Mouse (Mus musculus): ENCODE measurements at regions not wholly inside any gene's neighbourhood (a gene's known extent, or its start where the extent isn't known, plus 50 kb on each side); places are given as distances from the start of the nearest gene placed in this dataset.
A peak's percentile ranks its signal among the peaks of the same experiment; 100 is the strongest.

DNA sequence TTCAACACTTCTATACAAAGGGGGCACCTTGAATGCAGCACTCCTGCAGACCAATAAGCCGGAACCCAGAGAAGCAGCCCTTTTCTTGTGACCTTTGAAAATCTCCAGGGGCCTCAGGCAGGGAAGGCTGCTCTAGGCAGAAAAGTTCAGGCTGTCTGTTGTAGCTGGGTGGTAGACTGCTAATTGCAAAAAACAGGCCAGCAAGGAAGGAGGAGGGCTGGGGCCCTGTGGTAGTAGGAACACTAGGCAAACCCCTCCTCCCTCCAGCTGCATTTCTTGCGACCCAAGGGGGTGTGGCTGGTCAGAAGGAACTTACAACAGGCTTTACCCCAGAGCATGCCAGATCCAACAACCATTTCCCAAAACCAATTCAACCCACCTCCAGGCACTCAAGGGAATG, 482.8 kb downstream of the Bnc2 start:
- Histone ChIP-seq H3K27ac (replicated peaks; ENCODE audit: low read depth, low read length) (no peak overlapping the region), H3K9me3 (ENCODE audit: control insufficient read depth, low read length) (no peaks in the 10 kb centered on the region), H3K27me3 (ENCODE audit: control insufficient read depth, insufficient read depth, low read length) (0 out of 2 replicates have a peak, but pooled peaks cover 1% of the 10 kb centered on the region), H3K4me3 (replicated peaks; ENCODE audit: low read depth, low read length) (no peak overlapping the region), H3K4me1 (ENCODE audit: control insufficient read depth, insufficient read depth, low read length) (no peaks in the 10 kb centered on the region), H3K9ac (replicated peaks; ENCODE audit: low read length) (no peak overlapping the region), H3K36me3 (ENCODE audit: control insufficient read depth, insufficient read depth, low read length) (no peaks in the 10 kb centered on the region), H3K4me2 (ENCODE audit: low read length) (no peak overlapping the region)
- no peak for DNase-seq
- ATAC-seq (ENCODE audit: low FRiP score, low TSS enrichment) = no peak
- WGBS = 65% methylated on average over 2 of the region's 2 CpGs

DNA sequence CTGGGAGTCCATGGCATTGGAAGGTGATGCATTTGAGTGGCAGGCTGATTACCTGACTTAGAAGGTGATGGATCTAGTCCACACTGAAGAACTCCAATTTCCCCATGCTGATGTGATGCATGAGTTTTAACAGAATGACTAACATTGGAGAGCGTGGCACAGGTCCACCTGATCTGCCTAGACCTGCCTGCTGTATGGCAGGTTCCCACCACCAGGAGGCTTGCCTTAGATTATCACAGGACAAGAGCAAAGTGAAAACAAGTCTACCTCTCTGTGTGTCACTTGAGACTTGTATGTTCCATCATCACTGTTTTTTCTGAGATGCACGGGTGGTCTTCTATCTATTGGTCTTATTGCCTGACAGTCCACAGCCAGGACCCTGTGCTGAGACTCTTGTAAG, 478.3 kb downstream of the Bnc2 start:
- WGBS = 87% methylated on average over 2 of the region's 2 CpGs
- DNase-seq = no peak
- no peak overlapping the region for H3K27ac ChIP-seq (replicated peaks; ENCODE audit: low read depth, low read length)

DNA sequence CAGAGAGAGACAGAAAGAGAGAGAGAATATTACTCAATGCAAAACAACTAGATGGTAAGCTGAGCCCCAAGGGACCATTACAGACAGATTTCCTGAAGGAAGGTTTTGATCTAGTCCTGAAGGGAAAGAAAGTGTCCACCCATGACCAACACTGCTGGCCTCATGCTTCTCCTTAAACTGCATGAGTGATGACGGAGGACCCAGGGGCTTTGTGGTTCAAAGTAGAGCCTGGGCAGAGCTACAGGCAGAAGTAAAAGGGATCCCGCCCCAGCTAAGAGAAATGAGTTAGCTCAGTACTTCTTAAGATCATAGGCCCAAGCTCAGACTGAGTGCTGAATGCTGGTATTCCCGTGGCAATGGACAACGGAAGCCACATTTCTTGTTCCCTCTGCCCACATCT, 476.9 kb downstream of the Bnc2 start:
- Histone ChIP-seq H3K9ac (replicated peaks; ENCODE audit: low read length) (no peak overlapping the region), H3K36me3 (ENCODE audit: control insufficient read depth, insufficient read depth, low read length) (no peaks in the 10 kb centered on the region), H3K27me3 (ENCODE audit: control insufficient read depth, insufficient read depth, low read length) (0 out of 2 replicates have a peak, but pooled peaks cover 4% of the 10 kb centered on the region), H3K4me3 (replicated peaks; ENCODE audit: low read depth, low read length) (no peak overlapping the region), H3K9me3 (ENCODE audit: control insufficient read depth, low read length) (no peaks in the 10 kb centered on the region), H3K4me2 (ENCODE audit: low read length) (no peak overlapping the region), H3K27ac (replicated peaks; ENCODE audit: low read depth, low read length) (no peak overlapping the region), H3K4me1 (ENCODE audit: control insufficient read depth, insufficient read depth, low read length) (peaks cover 8% of the 10 kb centered on the region)
- no peak for DNase-seq
- ATAC-seq (ENCODE audit: low FRiP score, low TSS enrichment) = no peak
- WGBS = 97% methylated on average over 4 of the region's 4 CpGs

More for the DNA sequence above, 478.3 kb downstream of the Bnc2 start:
- Histone ChIP-seq H3K4me1 (ENCODE audit: control insufficient read depth, insufficient read depth, low read length) (peaks cover 8% of the 10 kb centered on the region), H3K27me3 (ENCODE audit: control insufficient read depth, insufficient read depth, low read length) (0 out of 2 replicates have a peak, but pooled peaks cover 4% of the 10 kb centered on the region), H3K4me2 (ENCODE audit: low read length) (no peak overlapping the region), H3K9ac (replicated peaks; ENCODE audit: low read length) (no peak overlapping the region), H3K9me3 (ENCODE audit: control insufficient read depth, low read length) (no peaks in the 10 kb centered on the region), H3K4me3 (replicated peaks; ENCODE audit: low read depth, low read length) (no peak overlapping the region), H3K36me3 (ENCODE audit: control insufficient read depth, insufficient read depth, low read length) (no peaks in the 10 kb centered on the region)
- no peak for ATAC-seq (ENCODE audit: low FRiP score, low TSS enrichment)

DNA sequence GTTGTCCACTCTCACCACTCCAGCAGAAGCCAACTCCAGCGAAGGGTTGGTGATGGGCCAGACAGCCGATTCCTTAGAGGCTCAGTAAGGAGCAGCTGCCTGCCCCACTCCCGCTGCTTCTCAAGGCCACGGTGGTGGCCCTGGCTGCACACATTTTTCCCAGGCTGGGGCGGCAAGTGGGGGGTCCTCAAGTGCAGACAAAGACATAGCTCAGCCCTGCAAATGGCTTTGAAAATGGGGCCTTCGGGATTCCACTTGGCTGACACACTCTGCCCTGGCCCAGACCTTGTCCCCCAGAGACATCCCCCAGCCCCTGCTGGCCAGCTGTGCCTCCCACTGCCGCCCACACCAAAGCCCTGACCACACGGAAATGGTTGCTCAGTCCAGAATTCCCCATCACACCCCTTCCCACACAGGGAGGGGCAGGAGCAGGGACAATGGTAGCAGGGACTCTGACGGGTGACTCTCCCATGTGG, 475.9 kb downstream of the Bnc2 start:
- Histone ChIP-seq H3K4me2 (ENCODE audit: low read length) (no peak overlapping the region), H3K9me3 (ENCODE audit: control insufficient read depth, low read length) (no peaks in the 10 kb centered on the region), H3K4me1 (ENCODE audit: control insufficient read depth, insufficient read depth, low read length) (peaks cover 8% of the 10 kb centered on the region), H3K4me3 (replicated peaks; ENCODE audit: low read depth, low read length) (no peak overlapping the region), H3K27ac (replicated peaks; ENCODE audit: low read depth, low read length) (no peak overlapping the region), H3K9ac (replicated peaks; ENCODE audit: low read length) (no peak overlapping the region), H3K36me3 (ENCODE audit: control insufficient read depth, insufficient read depth, low read length) (no peaks in the 10 kb centered on the region), H3K27me3 (ENCODE audit: control insufficient read depth, insufficient read depth, low read length) (0 out of 2 replicates have a peak, but pooled peaks cover 4% of the 10 kb centered on the region)
- ATAC-seq (ENCODE audit: low FRiP score, low TSS enrichment) = no peak
- DNase-seq = no peak
- 33% methylated on average over 9 of the region's 9 CpGs for WGBS

DNA sequence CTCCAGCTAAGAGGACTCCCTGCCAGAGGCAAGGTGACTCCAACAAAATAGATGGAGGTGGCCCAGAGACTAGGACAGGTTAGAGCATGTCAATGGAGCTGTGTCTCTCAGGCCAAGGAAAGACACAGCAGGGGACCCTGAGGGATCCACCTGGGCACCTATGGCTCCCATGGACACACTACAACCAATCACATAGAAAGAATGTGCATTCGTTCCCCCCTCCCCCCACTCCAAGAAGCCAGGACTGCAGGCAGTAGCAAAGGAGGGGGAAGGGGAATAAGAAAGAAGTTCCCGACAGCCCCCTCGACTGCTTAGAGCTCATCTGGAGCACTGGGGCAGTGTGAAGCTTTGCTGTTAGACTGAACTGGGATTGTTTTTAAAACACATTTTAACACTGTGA, 474.1 kb downstream of the Bnc2 start:
- Histone ChIP-seq H3K4me1 (ENCODE audit: control insufficient read depth, insufficient read depth, low read length) (peaks cover 8% of the 10 kb centered on the region), H3K9me3 (ENCODE audit: control insufficient read depth, low read length) (no peaks in the 10 kb centered on the region), H3K36me3 (ENCODE audit: control insufficient read depth, insufficient read depth, low read length) (no peaks in the 10 kb centered on the region), H3K4me2 (ENCODE audit: low read length) (no peak overlapping the region), H3K4me3 (replicated peaks; ENCODE audit: low read depth, low read length) (no peak overlapping the region), H3K27me3 (ENCODE audit: control insufficient read depth, insufficient read depth, low read length) (0 out of 2 replicates have a peak, but pooled peaks cover 4% of the 10 kb centered on the region), H3K27ac (replicated peaks; ENCODE audit: low read depth, low read length) (no peak overlapping the region), H3K9ac (replicated peaks; ENCODE audit: low read length) (no peak overlapping the region)
- DNase-seq (no peak), ATAC-seq (ENCODE audit: low FRiP score, low TSS enrichment) (no peak)
- WGBS = 56% methylated on average over 3 of the region's 3 CpGs

DNA sequence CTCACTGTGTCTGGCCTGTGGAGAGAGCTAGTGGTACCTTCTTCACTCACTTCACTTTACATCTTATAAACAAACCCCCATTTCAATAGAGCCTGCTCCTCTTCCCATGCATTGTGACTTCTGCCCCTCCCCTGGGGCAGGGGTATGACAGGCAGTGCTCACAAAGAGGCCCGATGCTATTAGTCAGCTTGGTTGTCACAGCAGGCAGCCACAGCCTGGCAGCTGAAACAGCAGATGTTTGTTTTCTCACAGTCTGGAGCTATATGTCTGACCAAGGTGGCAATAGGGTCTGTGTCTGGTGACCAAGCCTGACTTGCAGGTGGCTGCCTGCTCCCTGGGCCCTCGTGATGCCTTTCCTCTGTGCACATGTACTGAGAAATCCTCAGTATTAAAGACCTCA, 472.8 kb downstream of the Bnc2 start:
- WGBS = 12% methylated on average over 2 of the region's 2 CpGs
- ATAC-seq (ENCODE audit: low FRiP score, low TSS enrichment) = no peak
- Histone ChIP-seq H3K4me1 (ENCODE audit: control insufficient read depth, insufficient read depth, low read length) (peaks cover 8% of the 10 kb centered on the region), H3K36me3 (ENCODE audit: control insufficient read depth, insufficient read depth, low read length) (no peaks in the 10 kb centered on the region), H3K27ac (replicated peaks; ENCODE audit: low read depth, low read length) (no peak overlapping the region), H3K4me2 (ENCODE audit: low read length) (no peak overlapping the region), H3K9ac (replicated peaks; ENCODE audit: low read length) (no peak overlapping the region), H3K9me3 (ENCODE audit: control insufficient read depth, low read length) (no peaks in the 10 kb centered on the region), H3K27me3 (ENCODE audit: control insufficient read depth, insufficient read depth, low read length) (0 out of 2 replicates have a peak, but pooled peaks cover 4% of the 10 kb centered on the region), H3K4me3 (replicated peaks; ENCODE audit: low read depth, low read length) (no peak overlapping the region)
- peak; percentile 51 for DNase-seq

DNA sequence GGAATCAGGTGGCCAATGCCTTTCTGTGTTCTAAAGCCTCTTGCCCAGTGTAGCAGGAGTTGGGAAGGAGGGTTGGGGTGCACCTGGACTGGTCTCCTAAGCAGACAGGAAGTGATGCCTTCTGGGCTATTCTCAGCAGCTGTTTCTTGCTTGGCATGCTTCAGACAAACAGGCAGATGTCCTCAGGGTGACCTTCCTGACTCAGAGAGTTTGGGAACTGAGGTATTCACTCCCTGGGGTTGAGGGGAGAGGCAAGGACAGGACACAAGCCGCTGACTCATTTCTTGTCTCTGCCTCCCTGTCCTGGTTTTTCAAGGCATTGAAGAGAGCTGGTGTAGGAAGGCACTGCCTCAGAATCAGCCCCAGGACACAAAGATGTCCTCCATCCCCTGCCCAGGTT, 471.4 kb downstream of the Bnc2 start:
- DNase-seq (no peak), ATAC-seq (ENCODE audit: low FRiP score, low TSS enrichment) (no peak)
- no peaks in the 10 kb centered on the region for H3K27me3 ChIP-seq (ENCODE audit: control insufficient read depth, insufficient read depth, low read length)
- H3K36me3 ChIP-seq (ENCODE audit: control insufficient read depth, insufficient read depth, low read length) = no peaks in the 10 kb centered on the region
- H3K4me3 ChIP-seq (replicated peaks; ENCODE audit: low read depth, low read length) = no peak overlapping the region
- peaks cover 8% of the 10 kb centered on the region for H3K4me1 ChIP-seq (ENCODE audit: control insufficient read depth, insufficient read depth, low read length)
- no peak overlapping the region for H3K9ac ChIP-seq (replicated peaks; ENCODE audit: low read length)
- H3K9me3 ChIP-seq (ENCODE audit: control insufficient read depth, low read length) = no peaks in the 10 kb centered on the region
- no peak overlapping the region for H3K4me2 ChIP-seq (ENCODE audit: low read length)
- 82% methylated on average over 1 of the region's 1 CpGs for WGBS
- no peak overlapping the region for H3K27ac ChIP-seq (replicated peaks; ENCODE audit: low read depth, low read length)

DNA sequence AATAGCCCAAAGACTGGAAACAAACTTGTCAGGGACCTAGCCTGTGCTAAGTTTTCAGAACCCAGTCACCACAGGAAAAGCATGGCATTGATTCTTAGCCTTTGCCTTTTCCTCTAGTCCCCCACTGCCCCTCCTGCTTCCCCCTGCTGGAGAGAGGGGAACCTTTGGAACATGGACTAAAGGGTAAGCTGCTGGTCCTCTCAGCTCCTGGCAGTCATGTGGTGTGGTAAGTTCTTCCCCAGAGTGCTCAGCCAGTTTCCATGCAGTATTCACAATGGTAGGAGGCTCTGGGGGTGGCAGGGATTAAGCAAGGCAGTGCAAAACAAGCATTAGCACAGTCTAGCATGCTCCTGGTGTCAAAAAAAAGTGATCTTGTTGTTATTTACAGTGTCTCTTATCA, 470.3 kb downstream of the Bnc2 start:
- H3K27me3 ChIP-seq (ENCODE audit: control insufficient read depth, insufficient read depth, low read length) = no peaks in the 10 kb centered on the region
- H3K36me3 ChIP-seq (ENCODE audit: control insufficient read depth, insufficient read depth, low read length) = no peaks in the 10 kb centered on the region
- no peak overlapping the region for H3K27ac ChIP-seq (replicated peaks; ENCODE audit: low read depth, low read length)
- H3K4me1 ChIP-seq (ENCODE audit: control insufficient read depth, insufficient read depth, low read length) = 0 out of 2 replicates have a peak, but pooled peaks cover 3% of the 10 kb centered on the region
- ATAC-seq (ENCODE audit: low FRiP score, low TSS enrichment) (no peak), DNase-seq (no peak)
- no peak overlapping the region for H3K4me3 ChIP-seq (replicated peaks; ENCODE audit: low read depth, low read length)
- no peak overlapping the region for H3K4me2 ChIP-seq (ENCODE audit: low read length)
- no peaks in the 10 kb centered on the region for H3K9me3 ChIP-seq (ENCODE audit: control insufficient read depth, low read length)
- no peak overlapping the region for H3K9ac ChIP-seq (replicated peaks; ENCODE audit: low read length)

DNA sequence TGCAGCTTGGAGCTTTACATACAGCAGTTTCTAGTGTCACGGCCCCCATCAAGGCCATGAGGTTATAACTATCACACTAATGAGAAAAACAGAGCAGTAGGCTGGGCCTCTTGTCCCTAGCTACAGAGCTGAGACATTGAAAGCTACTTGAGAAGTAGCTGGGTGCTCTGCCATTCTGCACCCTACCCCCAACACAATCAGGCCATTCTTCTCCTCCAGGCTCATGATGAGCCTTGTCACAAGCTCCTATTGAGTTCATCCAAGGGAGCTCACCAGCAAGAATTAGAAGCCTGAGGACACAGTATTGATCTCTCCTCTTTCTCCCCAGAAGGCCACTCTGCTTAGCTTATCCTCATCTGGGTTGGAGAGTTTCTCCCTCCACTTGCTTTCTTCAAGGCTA, 466.9 kb downstream of the Bnc2 start:
- no peak overlapping the region for H3K27ac ChIP-seq (replicated peaks; ENCODE audit: low read depth, low read length)
- H3K4me3 ChIP-seq (replicated peaks; ENCODE audit: low read depth, low read length) = no peak overlapping the region
- H3K27me3 ChIP-seq (ENCODE audit: control insufficient read depth, insufficient read depth, low read length) = no peaks in the 10 kb centered on the region
- 78% methylated on average over 1 of the region's 1 CpGs for WGBS
- no peaks in the 10 kb centered on the region for H3K4me1 ChIP-seq (ENCODE audit: control insufficient read depth, insufficient read depth, low read length)
- no peak for DNase-seq
- no peak for ATAC-seq (ENCODE audit: low FRiP score, low TSS enrichment)
- H3K9ac ChIP-seq (replicated peaks; ENCODE audit: low read length) = no peak overlapping the region
- H3K9me3 ChIP-seq (ENCODE audit: control insufficient read depth, low read length) = no peaks in the 10 kb centered on the region
- H3K4me2 ChIP-seq (ENCODE audit: low read length) = no peak overlapping the region
- H3K36me3 ChIP-seq (ENCODE audit: control insufficient read depth, insufficient read depth, low read length) = no peaks in the 10 kb centered on the region
